Mouse (Mus musculus) heart, adult 2 months (tissue): ENCODE results near the gene Hoxb7. TPM values are rescaled to one million over a fixed set of nuclear protein-coding genes. Genes with fewer than 3 reads are reported as not detected.

ENCODE experiments used
- DNase-seq, 2 experiments: peaks; one replicate each; pipeline ENCODE4 v3.0.0; 2021
- H3K27ac ChIP-seq: fragments of 200-600 bp; 2 replicates; pipeline ENCODE4 v1.8.1; 2022
- H3K27me3 ChIP-seq: fragments of 200-500 bp; 2 replicates; pipeline ENCODE4 v1.6.1; 2012; ENCODE audit warnings: mild to moderate bottlenecking, low read length, inconsistent platforms, mixed read lengths; ENCODE audit not compliant: control insufficient read depth, insufficient read depth
- H3K36me3 ChIP-seq: fragments of 200-500 bp; 2 replicates; pipeline ENCODE4 v1.6.1; 2012; ENCODE audit warnings: low read length, inconsistent platforms; ENCODE audit not compliant: control insufficient read depth, insufficient read depth
- H3K4me1 ChIP-seq: fragments of 200-500 bp; 2 replicates; pipeline ENCODE4 v1.6.1; 2011; ENCODE audit warnings: low read length; ENCODE audit not compliant: control insufficient read depth, insufficient read depth
- H3K4me3 ChIP-seq: fragments of 200-600 bp; 2 replicates; pipeline ENCODE4 v1.8.1; 2022
- H3K79me2 ChIP-seq: fragments of 200-500 bp; replicated peaks from 2 replicates; pipeline ENCODE4 v1.6.1; 2012; ENCODE audit warnings: mild to moderate bottlenecking, inconsistent platforms, low read length, moderate library complexity, mixed read lengths; ENCODE audit not compliant: control insufficient read depth, insufficient read depth
- H3K9ac ChIP-seq: fragments of 200-500 bp; 2 replicates; pipeline ENCODE4 v1.6.1; 2012; ENCODE audit warnings: low read depth, mild to moderate bottlenecking, control low read depth, inconsistent platforms, low read length, mixed read lengths
- CTCF ChIP-seq: fragments of 200-600 bp; IDR thresholded peaks from 2 replicates; pipeline ENCODE4 v1.8.1; 2022; ENCODE audit warnings: antibody characterized with exemption, mild to moderate bottlenecking, moderate library complexity
- EP300 ChIP-seq: fragments of 200-500 bp; IDR thresholded peaks from 2 replicates; pipeline ENCODE4 v1.6.1; 2011; ENCODE audit warnings: low read depth, low read length, control low read depth; ENCODE audit not compliant: insufficient read depth
- POLR2A ChIP-seq: fragments of 200-500 bp; IDR thresholded peaks from 2 replicates; pipeline ENCODE4 v1.6.1; 2011; ENCODE audit warnings: mild to moderate bottlenecking, low read depth, low read length, control low read depth; ENCODE audit not compliant: insufficient read depth
- WGBS: fragments of 180-500 bp; shearing (Covaris S2); methylation state at CpG from one replicate; pipeline ENCODE4 v1.1.7; 2018; 5-methylcytosine and 5-hydroxymethylcytosine counted together
- intact Hi-C: fragments of 180-260 bp; cut with DNase I; formaldehyde crosslinking; loops from one replicate; pipeline ENCODE4 v1.15.1; 2025
- polyA plus RNA-seq: library from polyadenylated mRNA; depleted of rRNA; stranded (reverse); fragments of >200 nt; gene quantifications from 2 replicates; pipeline ENCODE4 v1.2.3, GENCODE M21; 2012
- total RNA-seq, 2 experiments: library from RNA; stranded (reverse); gene quantifications; 2 replicates each; pipeline ENCODE4 v1.2.3; 2021

Gene Hoxb7
- total and polyA plus RNA-seq, 3 experiments: not detected

DNA sequence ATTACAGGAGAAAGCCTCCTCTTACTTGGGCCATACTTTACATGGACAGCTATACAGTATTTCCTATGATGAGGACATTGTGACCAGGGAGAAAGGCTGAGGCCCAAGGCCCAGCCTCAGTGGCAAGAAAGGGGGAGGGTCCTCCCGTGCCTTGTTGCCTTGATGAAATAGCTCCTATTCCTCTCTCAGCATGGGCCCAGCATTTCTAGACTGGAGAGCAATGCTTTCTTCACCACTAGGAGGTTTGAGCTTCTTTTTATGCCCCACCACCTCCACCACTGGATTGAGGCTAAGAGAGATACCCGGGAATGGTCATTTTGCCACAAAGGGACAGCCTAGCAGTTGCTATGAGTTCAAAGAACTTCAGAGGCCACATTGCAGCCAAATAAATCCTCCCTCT lies 10.6 kb downstream of the Hoxb7 start:
- Histone ChIP-seq H3K79me2 (no peaks in the 10 kb centered on the region), H3K4me3 (no peak overlapping the region), H3K36me3 (no peaks in the 10 kb centered on the region), H3K27me3 (peaks cover 55% of the 10 kb centered on the region), H3K4me1 (no peaks in the 10 kb centered on the region), H3K9ac (no peak overlapping the region), H3K27ac (no peak overlapping the region)
- no peak for DNase-seq
- WGBS: 5% methylated on average over 2 of the region's 2 CpGs
- no peak for TF ChIP-seq POLR2A
- no peak for TF ChIP-seq EP300
- no peak for TF ChIP-seq CTCF
- intact Hi-C loops: no loop called here

GRCm38 (mm10) chr11:96297428-96297827 lies 11.0 kb downstream of the Hoxb7 start:
- Histone ChIP-seq H3K4me1 (no peaks in the 10 kb centered on the region), H3K4me3 (no peak overlapping the region), H3K27ac (no peak overlapping the region), H3K36me3 (no peaks in the 10 kb centered on the region), H3K9ac (no peak overlapping the region), H3K79me2 (no peaks in the 10 kb centered on the region), H3K27me3 (peaks cover 55% of the 10 kb centered on the region)
- no peak for DNase-seq
- intact Hi-C loops: no loop called here
- no peak for TF ChIP-seq POLR2A
- TF ChIP-seq EP300: no peak
- no peak for TF ChIP-seq CTCF
- 14% methylated on average over 3 of the region's 3 CpGs for WGBS

- no peak for DNase-seq
- Histone ChIP-seq H3K36me3 (no peaks in the 10 kb centered on the region), H3K9ac (no peak overlapping the region), H3K79me2 (no peaks in the 10 kb centered on the region), H3K27me3 (peaks cover 55% of the 10 kb centered on the region), H3K4me1 (no peaks in the 10 kb centered on the region), H3K4me3 (no peak overlapping the region), H3K27ac (no peak overlapping the region)
- TF ChIP-seq POLR2A (no peak), EP300 (no peak), CTCF (no peak)
- 9% methylated on average over 11 of the region's 11 CpGs for WGBS
- intact Hi-C loops: no loop called here
These were observed 11.7 kb downstream of the Hoxb7 start for GRCm38 (mm10) chr11:96297968-96298635.

GRCm38 (mm10) chr11:96298895-96299667 lies 12.7 kb downstream of the Hoxb7 start:
- WGBS: 2% methylated on average over 66 of the region's 66 CpGs
- no peak overlapping the region for H3K9ac ChIP-seq

DNA sequence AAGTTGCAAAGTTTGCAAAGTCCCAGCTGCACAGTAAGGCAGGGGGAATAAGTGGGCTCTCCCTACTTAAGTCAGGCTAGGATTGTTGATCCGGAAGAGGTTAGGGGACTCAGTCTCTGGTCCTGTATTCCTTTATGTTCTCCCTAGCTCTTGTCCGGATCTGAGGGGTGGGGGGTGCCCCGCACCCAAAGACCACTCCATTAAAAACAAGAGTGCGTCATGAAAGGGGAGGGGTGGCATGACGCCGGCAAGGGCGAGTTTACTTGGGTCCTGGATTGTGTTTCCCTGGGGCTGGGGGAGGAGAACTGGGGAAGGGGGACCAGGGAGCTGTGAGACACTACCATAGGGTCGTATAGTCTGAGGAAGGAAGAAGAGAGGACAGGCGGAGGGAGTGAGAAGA lies 13.4 kb downstream of the Hoxb7 start:
- intact Hi-C loops: loop anchor here (5.0 kb wide), 2 partner anchors 238 to 253 kb away; no protein-coding TSS in a partner anchor
- H3K27me3 ChIP-seq: peaks cover 55% of the 10 kb centered on the region
- WGBS: 6% methylated on average over 9 of the region's 9 CpGs
- H3K9ac ChIP-seq: no peak overlapping the region
- no peak overlapping the region for H3K27ac ChIP-seq
- no peaks in the 10 kb centered on the region for H3K79me2 ChIP-seq
- TF ChIP-seq CTCF (no peak), EP300 (no peak), POLR2A (no peak)
- no peaks in the 10 kb centered on the region for H3K4me1 ChIP-seq
- no peaks in the 10 kb centered on the region for H3K36me3 ChIP-seq
- H3K4me3 ChIP-seq: no peak overlapping the region
- DNase-seq: no peak

More at GRCm38 (mm10) chr11:96298895-96299667, 12.7 kb downstream of the Hoxb7 start:
- intact Hi-C loops: no loop called here
- Histone ChIP-seq H3K4me3 (peak overlapping the region; percentile 38; the same call in 1 of the 2 replicates), H3K79me2 (no peaks in the 10 kb centered on the region), H3K36me3 (no peaks in the 10 kb centered on the region), H3K4me1 (no peaks in the 10 kb centered on the region), H3K27me3 (peaks cover 55% of the 10 kb centered on the region), H3K27ac (no peak overlapping the region)
- TF ChIP-seq CTCF (no peak), POLR2A (no peak), EP300 (no peak)
- DNase-seq: peak in 1 of 2 experiments; percentile 45

DNA sequence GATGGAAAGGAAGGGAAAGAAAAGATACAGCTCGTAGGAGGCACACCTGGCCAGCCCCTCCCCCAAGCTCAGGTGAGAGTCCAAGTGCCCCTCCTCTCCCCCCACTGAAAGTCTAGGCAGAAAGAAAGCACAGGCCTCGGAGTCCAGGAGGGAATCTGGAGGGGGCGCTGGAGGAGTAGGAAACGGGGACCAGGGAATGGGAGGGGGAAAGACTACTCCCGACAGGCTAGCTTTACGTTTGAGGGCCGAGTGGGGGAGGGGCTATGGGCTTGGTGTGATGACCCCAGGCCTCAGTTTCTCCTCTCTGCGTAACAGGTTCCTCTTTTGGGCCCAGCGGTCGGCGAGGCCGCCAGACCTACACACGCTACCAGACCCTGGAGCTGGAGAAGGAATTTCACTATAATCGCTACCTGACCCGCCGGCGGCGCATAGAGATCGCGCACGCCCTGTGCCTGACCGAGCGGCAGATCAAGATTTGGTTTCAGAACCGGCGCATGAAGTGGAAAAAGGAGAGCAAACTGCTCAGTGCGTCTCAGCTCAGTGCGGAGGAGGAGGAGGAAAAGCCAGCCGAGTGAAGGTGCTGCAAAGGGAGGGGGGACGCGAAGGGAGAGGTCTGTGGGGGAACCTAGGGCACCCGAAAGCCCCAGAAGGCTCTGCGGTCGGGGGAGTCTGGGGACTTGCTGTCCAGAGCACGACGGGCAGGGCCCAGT lies 14.1 kb downstream of the Hoxb7 start:
- H3K79me2 ChIP-seq: no peaks in the 10 kb centered on the region
- no peak for TF ChIP-seq CTCF
- no peak for TF ChIP-seq EP300
- TF ChIP-seq POLR2A: no peak
- WGBS: 3% methylated on average over 35 of the region's 35 CpGs
- no peak for DNase-seq
- H3K4me3 ChIP-seq: no peak overlapping the region
- intact Hi-C loops: loop anchor here (5.0 kb wide), 2 partner anchors 237 to 252 kb away; no protein-coding TSS in a partner anchor
- no peak overlapping the region for H3K27ac ChIP-seq
- no peaks in the 10 kb centered on the region for H3K36me3 ChIP-seq
- no peak overlapping the region for H3K9ac ChIP-seq
- no peaks in the 10 kb centered on the region for H3K4me1 ChIP-seq
- H3K27me3 ChIP-seq: peaks cover 54% of the 10 kb centered on the region
